Mouse (Mus musculus) kidney, embryonic 16.5 days (tissue): ENCODE measurements at regions not wholly inside any gene's neighbourhood (a gene's known extent, or its start where the extent isn't known, plus 50 kb on each side); places are given as distances from the start of the nearest gene placed in this dataset.
A peak's percentile ranks its signal among the peaks of the same experiment; 100 is the strongest.

ENCODE experiments used
- ATAC-seq: fragments of 200-750 bp; cut with Nextera tagmentation; 2 replicates; pipeline ENCODE4 v1.8.0; 2017; ENCODE audit warnings: moderate TSS enrichment; ENCODE audit not compliant: low FRiP score, low TSS enrichment
- H3K27ac ChIP-seq: fragments of 300-500 bp; sonication (generic); 2 replicates; pipeline ENCODE4 v1.5.1; 2014; ENCODE audit warnings: low read length
- H3K27me3 ChIP-seq: fragments of 300-500 bp; sonication (generic); 2 replicates; pipeline ENCODE4 v1.6.1; 2014; ENCODE audit warnings: low read length, control low read depth, mixed read lengths; ENCODE audit not compliant: insufficient read depth
- H3K36me3 ChIP-seq: fragments of 300-500 bp; sonication (generic); 2 replicates; pipeline ENCODE4 v1.6.1; 2014; ENCODE audit warnings: low read length, control low read depth, mixed read lengths; ENCODE audit not compliant: insufficient read depth
- H3K4me1 ChIP-seq: fragments of 300-500 bp; sonication (generic); 2 replicates; pipeline ENCODE4 v1.6.1; 2014; ENCODE audit warnings: low read length, control low read depth, mixed read lengths; ENCODE audit not compliant: insufficient read depth
- H3K4me2 ChIP-seq: fragments of 300-500 bp; sonication (generic); replicated peaks from 2 replicates; pipeline ENCODE4 v1.6.1; 2014; ENCODE audit warnings: low read depth, low read length
- H3K4me3 ChIP-seq: fragments of 300-500 bp; sonication (generic); 2 replicates; pipeline ENCODE4 v1.5.1; 2014; ENCODE audit warnings: mild to moderate bottlenecking, low read length
- H3K9ac ChIP-seq: fragments of 300-500 bp; sonication (generic); replicated peaks from 2 replicates; pipeline ENCODE4 v1.6.1; 2014; ENCODE audit warnings: low read length
- H3K9me3 ChIP-seq: fragments of 300-500 bp; sonication (generic); 2 replicates; pipeline ENCODE4 v1.6.1; 2016; ENCODE audit warnings: low read length, control low read depth
- WGBS: fragments of 180-500 bp; shearing (Covaris S2); extraction: QIAGEN DNeasy Blood & Tissue Kit; methylation state at CpG from one replicate; pipeline ENCODE4 v1.1.7; 2014; 5-methylcytosine and 5-hydroxymethylcytosine counted together

DNA sequence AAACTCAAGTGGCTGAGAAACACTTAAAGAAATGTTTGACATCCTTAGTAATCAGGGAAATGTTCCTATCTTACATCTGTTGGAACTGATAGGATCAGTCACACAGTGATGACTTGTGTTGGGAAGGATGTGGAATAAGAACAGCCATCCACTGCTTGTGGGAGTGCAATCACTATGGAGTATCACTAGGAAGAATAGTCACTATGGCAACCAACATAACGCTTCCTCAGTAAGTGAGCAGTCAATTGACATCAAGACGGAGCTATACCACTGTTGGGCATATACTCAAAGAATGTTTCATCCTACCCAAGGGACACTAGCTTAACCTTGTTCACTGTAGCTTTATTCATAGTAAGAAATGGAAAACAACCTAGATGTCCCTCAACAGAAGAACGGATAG lies 204.8 kb downstream of the Cpe start:
- Histone ChIP-seq H3K4me1 (no peaks in the 10 kb centered on the region), H3K9me3 (no peaks in the 10 kb centered on the region), H3K9ac (no peak overlapping the region), H3K4me3 (no peak overlapping the region), H3K27me3 (no peaks in the 10 kb centered on the region), H3K36me3 (no peaks in the 10 kb centered on the region), H3K4me2 (no peak overlapping the region), H3K27ac (no peak overlapping the region)
- ATAC-seq = no peak
- WGBS = 87% methylated on average over 3 of the region's 3 CpGs

DNA sequence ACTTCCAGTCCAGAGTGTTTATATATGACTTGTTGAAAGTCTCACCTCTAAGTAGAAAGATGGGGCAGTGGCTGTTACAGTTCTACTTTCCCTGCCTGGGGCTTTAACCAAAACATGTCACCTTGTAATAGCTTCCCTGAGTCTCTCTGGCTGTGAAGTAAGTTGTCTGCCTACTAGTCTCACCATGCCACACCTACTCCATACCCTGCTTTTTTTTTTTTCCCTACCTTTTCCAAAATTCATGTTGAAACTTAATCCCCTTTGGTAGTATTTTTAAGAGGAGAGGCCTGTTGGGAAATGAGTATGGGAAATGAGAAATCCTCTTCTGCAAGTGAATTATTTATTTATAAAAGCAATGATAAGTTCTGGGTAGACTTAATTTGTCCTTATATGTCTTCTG lies 219.6 kb downstream of the Cpe start:
- H3K36me3 ChIP-seq = no peaks in the 10 kb centered on the region
- H3K27ac ChIP-seq = no peak overlapping the region
- no peak overlapping the region for H3K4me2 ChIP-seq
- no peak for ATAC-seq
- H3K9me3 ChIP-seq = no peaks in the 10 kb centered on the region
- H3K27me3 ChIP-seq = no peaks in the 10 kb centered on the region
- H3K4me3 ChIP-seq = no peak overlapping the region
- no peak overlapping the region for H3K9ac ChIP-seq
- H3K4me1 ChIP-seq = no peaks in the 10 kb centered on the region

DNA sequence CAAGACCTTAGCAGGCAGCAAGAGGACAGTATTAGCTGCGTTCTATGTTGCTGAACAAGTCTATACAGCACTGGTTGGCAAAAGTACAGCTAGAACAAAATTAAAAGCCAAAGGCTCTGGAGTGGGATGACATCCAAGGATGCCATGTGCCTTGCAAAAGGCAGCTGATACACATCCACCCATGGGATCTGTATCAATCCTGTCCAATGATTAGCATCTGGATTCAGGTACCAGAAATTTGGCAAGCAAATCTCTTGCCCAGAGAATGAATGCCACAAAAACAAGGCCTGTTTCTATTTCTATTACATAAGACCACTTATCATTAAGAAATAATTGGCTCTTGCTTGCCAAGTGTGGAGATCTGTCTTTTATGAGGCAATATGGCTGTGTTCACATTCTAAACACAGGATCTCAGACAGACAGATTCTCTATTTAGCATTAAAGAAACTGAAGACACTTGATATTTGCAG lies 220.0 kb downstream of the Cpe start:
- no peaks in the 10 kb centered on the region for H3K4me1 ChIP-seq
- no peaks in the 10 kb centered on the region for H3K27me3 ChIP-seq
- WGBS = 77% methylated on average over 1 of the region's 1 CpGs
- H3K9ac ChIP-seq = no peak overlapping the region
- no peaks in the 10 kb centered on the region for H3K9me3 ChIP-seq
- H3K4me2 ChIP-seq = no peak overlapping the region
- no peak overlapping the region for H3K27ac ChIP-seq
- no peaks in the 10 kb centered on the region for H3K36me3 ChIP-seq
- H3K4me3 ChIP-seq = no peak overlapping the region
- no peak for ATAC-seq

DNA sequence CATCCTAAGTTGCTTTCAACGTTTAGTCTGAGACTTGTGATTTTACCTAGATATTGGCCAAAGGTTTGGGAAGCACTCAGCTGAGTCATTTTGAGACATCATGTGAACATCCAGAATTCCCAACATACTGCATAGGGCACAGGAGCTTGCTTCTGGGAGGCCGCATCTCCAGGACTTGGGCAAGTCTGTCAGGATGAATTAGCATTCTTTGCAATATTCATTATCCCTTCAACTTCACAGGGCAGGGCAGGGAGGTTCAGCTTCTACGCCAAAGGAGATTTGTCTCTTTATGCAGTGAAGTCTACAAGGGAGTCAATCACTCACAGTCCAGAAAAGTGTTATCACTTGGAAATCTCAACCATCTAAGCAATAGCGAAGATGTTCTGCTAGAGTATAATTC lies 231.7 kb downstream of the Cpe start:
- Histone ChIP-seq H3K27ac (no peak overlapping the region), H3K36me3 (no peaks in the 10 kb centered on the region), H3K9me3 (no peaks in the 10 kb centered on the region), H3K4me1 (no peaks in the 10 kb centered on the region), H3K4me3 (no peak overlapping the region), H3K9ac (no peak overlapping the region), H3K27me3 (no peaks in the 10 kb centered on the region), H3K4me2 (no peak overlapping the region)
- WGBS = 92% methylated on average over 4 of the region's 4 CpGs
- ATAC-seq = no peak

DNA sequence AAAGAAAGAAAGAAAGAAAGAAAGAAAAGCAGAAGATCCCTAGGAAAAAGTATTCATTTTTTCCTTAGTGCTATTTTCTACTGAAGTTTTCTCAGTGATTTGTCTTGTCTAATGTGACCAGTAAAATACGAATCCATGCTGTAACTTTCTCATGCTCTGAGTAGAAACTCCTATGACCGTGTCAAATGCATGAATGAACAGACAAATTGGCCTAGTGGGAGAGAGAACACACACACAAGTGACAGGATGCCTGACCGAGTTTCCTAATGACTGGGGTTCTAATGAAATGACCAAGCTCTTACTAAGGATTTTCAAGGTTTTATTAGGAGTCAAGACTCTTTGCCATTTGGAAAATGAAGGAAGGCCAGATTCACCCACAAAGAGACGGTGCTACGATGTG lies 235.9 kb downstream of the Cpe start:
- H3K27me3 ChIP-seq = no peaks in the 10 kb centered on the region
- H3K27ac ChIP-seq = no peak overlapping the region
- WGBS = 43% methylated on average over 5 of the region's 5 CpGs
- ATAC-seq = peak; percentile 69; the same call in 1 of the 2 replicates
- no peak overlapping the region for H3K4me2 ChIP-seq
- H3K4me1 ChIP-seq = no peaks in the 10 kb centered on the region
- no peaks in the 10 kb centered on the region for H3K36me3 ChIP-seq
- no peak overlapping the region for H3K9ac ChIP-seq
- H3K4me3 ChIP-seq = no peak overlapping the region
- no peaks in the 10 kb centered on the region for H3K9me3 ChIP-seq

DNA sequence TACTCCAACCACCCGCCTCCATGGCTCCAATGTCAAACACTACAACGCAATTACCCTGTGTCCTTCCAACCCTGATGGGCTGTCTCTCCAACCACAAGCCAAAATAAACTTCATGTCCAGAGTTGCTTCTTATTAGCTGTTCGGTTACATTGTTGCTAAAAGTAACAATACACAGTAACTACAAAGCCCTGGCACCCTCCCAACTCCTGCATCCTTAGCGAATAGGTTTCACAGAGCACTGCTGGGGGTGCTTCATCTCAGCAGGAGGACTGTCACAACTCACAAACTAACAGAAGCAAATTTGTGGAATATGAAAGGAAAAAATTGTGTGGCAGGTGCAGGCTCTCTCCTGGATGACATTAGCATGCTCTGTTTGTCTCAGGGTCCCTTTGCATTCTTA lies 238.1 kb downstream of the Cpe start:
- Histone ChIP-seq H3K27ac (no peak overlapping the region), H3K27me3 (no peaks in the 10 kb centered on the region), H3K4me1 (no peaks in the 10 kb centered on the region), H3K4me2 (no peak overlapping the region), H3K4me3 (no peak overlapping the region), H3K36me3 (no peaks in the 10 kb centered on the region), H3K9ac (no peak overlapping the region), H3K9me3 (no peaks in the 10 kb centered on the region)
- WGBS = 82% methylated on average over 4 of the region's 4 CpGs
- ATAC-seq = no peak

DNA sequence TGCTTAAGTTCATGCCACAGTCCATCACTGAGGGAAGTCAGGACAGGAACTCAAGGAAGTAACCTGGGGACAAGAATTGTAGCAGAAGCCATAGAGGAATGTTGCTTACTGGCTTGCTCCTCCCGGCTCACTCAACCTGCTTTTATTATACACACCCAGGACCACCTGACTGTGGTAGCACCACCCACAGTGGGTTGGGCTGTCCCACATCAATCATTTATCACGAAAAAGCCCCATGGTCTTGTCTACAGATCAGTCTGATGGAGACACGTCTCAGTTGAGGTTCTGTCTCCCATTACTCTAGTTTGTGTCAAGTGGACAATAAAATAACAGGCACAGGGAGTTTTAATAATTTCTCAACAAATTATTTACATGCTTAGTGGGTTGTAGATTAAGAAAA lies 239.3 kb upstream of the Tll1 start:
- Histone ChIP-seq H3K36me3 (no peaks in the 10 kb centered on the region), H3K4me1 (no peaks in the 10 kb centered on the region), H3K27ac (no peak overlapping the region), H3K9me3 (no peaks in the 10 kb centered on the region), H3K9ac (no peak overlapping the region), H3K4me2 (no peak overlapping the region), H3K4me3 (no peak overlapping the region), H3K27me3 (no peaks in the 10 kb centered on the region)
- 85% methylated on average over 3 of the region's 3 CpGs for WGBS
- ATAC-seq = no peak

DNA sequence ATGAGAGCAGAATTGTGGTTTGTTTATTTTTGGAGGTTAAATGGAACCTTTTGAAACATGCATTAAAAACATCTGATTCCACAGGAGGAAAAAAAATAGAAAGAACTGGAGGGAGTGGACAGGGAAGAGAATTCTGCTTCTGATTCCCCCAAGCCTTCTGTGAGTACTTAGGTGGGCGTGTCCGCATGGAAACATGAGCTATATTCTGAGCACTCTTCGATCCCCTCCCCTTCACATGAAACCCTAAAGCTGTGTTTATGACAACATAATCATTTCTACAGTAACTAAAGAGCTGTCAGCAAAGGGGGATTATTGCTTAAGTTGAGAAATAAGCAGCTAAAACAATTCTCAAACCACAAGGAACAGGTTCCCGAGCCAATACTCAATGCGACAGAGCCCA lies 238.4 kb upstream of the Tll1 start:
- Histone ChIP-seq H3K4me1 (no peaks in the 10 kb centered on the region), H3K4me3 (no peak overlapping the region), H3K4me2 (no peak overlapping the region), H3K27me3 (no peaks in the 10 kb centered on the region), H3K9ac (no peak overlapping the region), H3K36me3 (no peaks in the 10 kb centered on the region), H3K9me3 (no peaks in the 10 kb centered on the region), H3K27ac (no peak overlapping the region)
- no peak for ATAC-seq
- WGBS = 79% methylated on average over 5 of the region's 5 CpGs

DNA sequence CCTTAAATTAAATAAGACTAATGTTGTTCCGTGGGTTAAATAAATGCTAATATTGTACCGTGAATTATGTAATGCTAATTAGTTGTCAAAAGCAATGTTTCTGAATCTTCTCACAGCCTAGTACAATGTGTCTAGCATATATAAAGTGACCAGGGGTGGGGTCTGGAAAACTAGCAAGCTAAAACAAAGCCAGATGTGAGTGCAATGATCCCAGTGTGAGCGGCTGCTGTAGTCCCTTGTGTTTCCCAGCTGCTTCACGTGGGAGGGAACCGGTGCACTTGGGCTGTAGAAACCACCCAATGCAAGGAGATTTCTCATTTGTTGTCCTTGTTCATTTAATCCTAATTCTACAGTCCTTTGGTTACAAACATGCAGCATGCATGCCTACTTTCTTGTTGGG lies 232.4 kb upstream of the Tll1 start:
- no peaks in the 10 kb centered on the region for H3K4me1 ChIP-seq
- H3K9me3 ChIP-seq = no peaks in the 10 kb centered on the region
- no peak overlapping the region for H3K9ac ChIP-seq
- H3K36me3 ChIP-seq = no peaks in the 10 kb centered on the region
- WGBS = 68% methylated on average over 5 of the region's 5 CpGs
- no peak overlapping the region for H3K4me2 ChIP-seq
- ATAC-seq = no peak
- H3K27me3 ChIP-seq = no peaks in the 10 kb centered on the region
- H3K4me3 ChIP-seq = no peak overlapping the region
- H3K27ac ChIP-seq = no peak overlapping the region

DNA sequence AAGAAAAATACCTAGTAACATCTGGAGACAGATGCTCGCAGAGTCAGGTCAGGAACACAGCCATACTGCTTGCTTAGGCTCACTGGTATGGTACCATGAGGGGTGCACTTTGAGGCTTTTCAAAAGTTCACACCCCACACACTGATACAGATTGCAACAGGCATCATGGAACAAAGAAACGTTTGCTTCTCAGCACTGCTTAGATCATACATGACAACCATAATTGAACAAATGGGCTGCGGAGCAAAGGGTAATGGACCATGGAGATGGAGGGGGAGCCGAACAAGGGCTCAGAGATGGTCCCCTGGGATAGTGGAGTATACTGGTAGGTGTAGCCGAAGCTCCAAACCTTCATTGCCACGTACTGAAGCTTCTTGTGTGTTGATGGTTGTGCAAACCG lies 228.6 kb upstream of the Tll1 start:
- H3K36me3 ChIP-seq = no peaks in the 10 kb centered on the region
- H3K4me3 ChIP-seq = no peak overlapping the region
- H3K9ac ChIP-seq = no peak overlapping the region
- H3K4me1 ChIP-seq = no peaks in the 10 kb centered on the region
- no peak overlapping the region for H3K4me2 ChIP-seq
- H3K27ac ChIP-seq = no peak overlapping the region
- ATAC-seq = no peak
- no peaks in the 10 kb centered on the region for H3K9me3 ChIP-seq
- 68% methylated on average over 7 of the region's 7 CpGs for WGBS
- no peaks in the 10 kb centered on the region for H3K27me3 ChIP-seq

- WGBS = 90% methylated on average over 4 of the region's 4 CpGs
- Histone ChIP-seq H3K4me3 (no peak overlapping the region), H3K9me3 (no peaks in the 10 kb centered on the region), H3K4me2 (no peak overlapping the region), H3K27ac (no peak overlapping the region), H3K4me1 (no peaks in the 10 kb centered on the region), H3K27me3 (no peaks in the 10 kb centered on the region), H3K36me3 (no peaks in the 10 kb centered on the region), H3K9ac (no peak overlapping the region)
- ATAC-seq = no peak
Measured at GRCm38 (mm10) chr8:64422850-64423214, 216.8 kb upstream of the Tll1 start.
